Mouse (Mus musculus): ENCODE measurements around the gene Tln2. TPM values are rescaled to one million over a fixed set of nuclear protein-coding genes. Genes with fewer than 3 reads are reported as not detected.

Tln2 gene
- 0.11 and 0.22 TPM in 2 replicates for polyA plus RNA-seq (2012; ENCODE audit: low replicate concordance)

GRCm38 (mm10) chr9:67559603-67560002 lies at the start of gene Tln2:
Tln2 (minus strand) TSS chr9:67559703.

Other genes starting within 250 kb of the Tln2 start
- 0.21 TPM in 1 of 2 replicates, not detected in the other for gene C2cd4b, start 199.7 kb upstream of the Tln2 start, polyA plus RNA-seq (2012; ENCODE audit: low replicate concordance)